Mouse (Mus musculus): ENCODE results near the gene Pip4k2c.
A peak's percentile ranks its signal among the peaks of the same experiment; 100 is the strongest.

The Pip4k2c gene

DNA sequence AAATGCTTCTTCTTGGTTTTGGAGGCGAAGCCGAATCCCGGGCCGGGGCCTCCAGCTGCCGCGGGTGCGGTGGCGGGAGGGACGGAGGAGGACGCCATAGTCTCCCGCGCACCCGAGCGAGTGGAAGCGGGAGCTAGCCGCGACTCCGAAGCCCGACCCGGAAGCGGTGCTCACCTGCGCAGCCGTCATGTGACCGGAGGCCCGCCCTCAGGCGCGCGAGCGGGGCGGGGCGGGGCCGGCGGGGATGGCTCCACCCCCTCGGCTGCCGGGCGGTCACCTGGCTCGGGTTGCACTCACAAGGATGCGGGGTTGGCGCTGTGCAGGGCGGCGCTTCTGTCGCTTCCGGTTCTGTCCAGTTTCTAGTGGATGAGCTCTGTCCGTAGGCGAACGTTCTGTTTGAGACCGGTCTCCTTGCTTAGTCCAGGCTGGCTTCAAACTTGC, at the start of gene Pip4k2c:
Gene Pip4k2c, minus strand, starts transcription at position 172 of the 441 bp plus-strand sequence.
- DNase-seq (ENCODE audit: low read depth, low spot score), result peak; percentile 95

DNA sequence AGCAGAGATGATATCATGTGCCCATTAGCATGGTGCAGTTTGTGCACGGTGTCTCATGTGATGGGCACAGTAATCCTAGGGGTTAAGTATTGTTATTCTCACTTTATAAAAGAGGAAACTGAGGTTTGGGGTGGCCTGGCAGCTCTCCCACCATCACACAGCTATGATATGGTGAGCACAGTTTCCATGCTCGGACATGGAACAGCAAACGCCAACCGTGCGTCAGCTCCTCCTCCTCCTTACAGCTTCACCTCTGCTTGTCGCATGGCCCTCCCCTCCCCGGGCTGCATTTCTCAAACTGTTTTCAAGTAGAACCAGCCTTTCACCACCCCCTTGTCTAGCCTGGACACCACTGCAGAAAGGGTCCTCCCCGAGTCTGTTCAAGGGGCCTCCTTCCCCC, 47.1 kb upstream of the Pip4k2c start:
- DNase-seq (ENCODE audit: low read depth, low spot score), result no peak

DNA sequence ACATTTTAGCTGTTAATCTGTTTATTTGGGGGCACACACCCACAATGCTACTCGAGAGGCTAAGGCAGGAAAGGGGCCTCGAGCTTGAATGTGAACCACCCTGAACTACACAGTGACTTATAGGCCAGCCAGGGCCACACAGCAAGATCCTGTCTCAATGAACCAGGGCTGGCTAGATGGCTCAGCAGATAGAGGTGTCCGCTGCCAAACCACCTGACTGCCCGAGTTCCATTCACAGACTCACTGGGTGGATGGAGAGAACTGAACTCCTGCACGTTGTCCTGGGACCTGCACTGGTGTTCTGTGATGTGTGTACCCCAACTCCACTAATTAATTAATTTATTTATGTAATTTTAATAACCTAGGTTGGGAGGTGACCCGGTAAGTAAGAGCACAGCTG, 46.4 kb upstream of the Pip4k2c start:
- DNase-seq (ENCODE audit: low read depth, low spot score), result no peak

DNA sequence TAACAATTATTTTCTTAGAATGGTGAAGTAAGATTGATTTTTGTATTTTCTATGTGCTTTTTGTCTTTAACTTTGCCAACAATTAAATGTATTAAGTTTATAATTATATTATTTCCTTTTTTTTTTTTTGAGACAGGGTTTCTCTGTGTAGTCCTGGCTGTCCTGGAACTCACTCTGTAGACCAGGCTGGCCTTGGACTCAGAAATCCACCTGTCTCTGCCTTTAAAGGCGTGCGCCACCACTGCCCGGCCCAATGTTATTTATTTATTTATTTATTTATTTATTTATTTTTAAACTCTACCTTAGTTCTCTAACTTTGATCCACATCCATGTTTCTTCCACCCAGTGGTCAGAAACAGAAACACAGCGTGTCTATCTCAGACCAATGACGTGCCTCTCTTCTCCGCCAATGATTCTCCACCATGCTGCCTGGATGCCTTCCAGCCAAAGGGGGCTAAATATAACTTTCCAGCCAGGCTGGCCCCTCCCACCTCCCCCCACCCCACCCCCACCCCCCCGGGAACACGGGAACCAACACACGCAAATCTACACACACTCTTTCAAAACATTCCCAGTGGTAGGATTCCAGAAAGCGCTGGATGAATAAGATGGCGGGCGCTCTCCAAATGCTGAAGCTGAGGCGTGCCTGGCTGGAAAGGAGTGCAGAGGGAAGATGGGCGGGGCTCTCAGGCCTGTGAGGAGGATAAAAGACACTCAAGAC, 44.4 kb upstream of the Pip4k2c start:
- DNase-seq (ENCODE audit: low read depth, low spot score), result peak; percentile 92

DNA sequence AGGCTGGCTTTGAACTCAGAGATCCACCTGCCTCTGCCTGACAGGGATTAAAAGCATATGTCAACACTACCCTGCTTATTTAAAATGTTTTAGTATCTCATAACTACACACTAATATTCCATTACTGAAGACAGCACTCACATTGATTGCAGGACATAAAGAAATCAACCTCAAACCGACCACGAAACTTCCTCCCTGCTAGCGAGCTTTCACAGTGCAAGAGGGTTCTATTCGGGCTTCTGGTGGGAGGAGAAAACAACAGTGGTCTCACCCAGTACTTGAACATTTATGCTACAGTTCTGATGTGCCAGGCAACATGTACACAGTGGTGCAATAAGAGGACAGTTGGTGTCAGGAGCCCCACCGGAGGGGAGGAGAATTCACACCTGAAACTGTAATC, 39.4 kb upstream of the Pip4k2c start:
- no peak for DNase-seq (ENCODE audit: low read depth, low spot score)

DNA sequence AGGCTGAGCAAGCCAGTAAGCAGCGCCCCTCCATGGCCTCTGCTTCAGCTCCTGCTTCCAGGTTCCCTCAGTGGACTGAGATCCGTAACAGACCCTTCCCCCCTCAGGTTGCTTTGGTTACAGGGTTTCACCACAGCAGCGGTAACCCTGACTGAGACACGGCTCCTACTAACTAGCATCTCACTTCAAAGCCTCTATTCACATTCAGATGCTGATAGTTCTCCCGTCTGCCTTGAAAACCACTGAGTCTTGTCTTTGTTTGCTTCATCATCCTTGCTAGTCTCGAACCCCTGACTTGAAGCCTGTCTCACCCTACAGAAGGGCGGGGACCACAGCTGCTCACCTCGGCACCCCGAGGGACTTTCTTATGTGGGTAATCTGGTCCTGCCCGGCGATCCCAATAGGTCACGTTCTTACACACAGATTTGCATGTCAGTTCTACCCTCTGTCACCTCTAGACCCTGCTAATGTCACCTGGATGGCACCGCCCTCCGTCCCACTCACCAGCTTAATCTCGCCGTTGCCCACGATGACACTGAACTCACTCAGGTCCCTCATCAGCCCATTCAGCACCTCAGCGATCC, 26.9 kb upstream of the Pip4k2c start:
- peak; percentile 91 for DNase-seq (ENCODE audit: low read depth, low spot score)

DNA sequence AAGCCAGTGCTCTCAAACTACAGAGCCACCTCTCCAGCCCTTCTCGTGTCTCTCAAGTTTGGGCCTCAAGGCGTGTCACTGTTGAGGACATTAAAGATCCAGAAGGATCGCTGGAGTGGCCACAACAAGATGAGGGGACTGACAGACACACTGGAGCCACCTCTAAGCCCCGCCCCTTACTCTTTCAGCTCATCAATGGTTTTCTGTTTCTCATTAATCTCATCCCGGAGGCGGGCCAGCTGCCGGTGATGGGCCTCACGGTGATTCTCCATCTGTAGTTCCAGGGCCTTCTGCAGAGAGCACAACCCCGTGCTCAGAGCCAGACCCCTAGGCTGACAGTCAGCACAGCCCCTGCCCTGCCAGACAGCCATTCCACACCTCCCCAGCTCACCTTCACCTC, 25.2 kb upstream of the Pip4k2c start:
- no peak for DNase-seq (ENCODE audit: low read depth, low spot score)

DNA sequence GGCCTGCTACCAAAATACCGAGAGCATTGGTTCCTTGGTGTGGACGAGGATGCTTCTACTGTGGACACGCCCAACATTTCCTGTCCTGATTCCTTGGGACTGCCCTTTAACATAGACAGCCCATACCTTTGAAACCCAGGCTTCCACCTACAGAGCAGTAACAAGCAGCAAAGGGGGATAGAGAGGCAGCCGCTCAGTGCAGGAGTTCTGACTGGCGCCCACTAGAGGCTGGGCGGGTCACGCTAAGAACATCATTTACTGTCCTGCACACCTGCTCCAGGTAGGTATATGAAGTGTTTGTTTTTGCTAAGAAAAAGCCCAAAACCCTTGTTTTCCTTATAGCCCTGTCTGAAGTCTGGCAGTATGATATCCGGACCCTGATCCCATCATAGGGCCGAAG, 21.8 kb upstream of the Pip4k2c start:
- peak; percentile 82 for DNase-seq (ENCODE audit: low read depth, low spot score)

DNA sequence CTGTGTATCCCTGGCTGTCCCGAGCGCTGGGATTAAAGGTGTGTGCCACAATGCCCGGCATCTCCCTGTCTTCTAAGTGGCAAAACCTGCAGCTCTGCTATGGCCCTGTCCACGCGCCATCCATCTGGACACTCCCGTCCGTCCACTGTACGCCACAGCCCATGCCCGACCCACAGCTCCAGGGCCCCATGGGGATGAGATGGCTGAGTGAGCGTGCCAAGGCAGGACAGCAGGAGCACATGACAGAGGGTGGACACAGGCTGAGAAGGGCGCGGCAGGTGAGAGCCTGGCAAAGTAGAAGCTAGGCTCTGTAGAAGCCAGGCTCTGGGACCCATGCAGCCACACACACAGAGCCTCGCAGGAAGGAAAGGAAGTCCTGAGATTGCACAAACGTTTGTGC, 20.4 kb upstream of the Pip4k2c start:
- no peak for DNase-seq (ENCODE audit: low read depth, low spot score)

DNA sequence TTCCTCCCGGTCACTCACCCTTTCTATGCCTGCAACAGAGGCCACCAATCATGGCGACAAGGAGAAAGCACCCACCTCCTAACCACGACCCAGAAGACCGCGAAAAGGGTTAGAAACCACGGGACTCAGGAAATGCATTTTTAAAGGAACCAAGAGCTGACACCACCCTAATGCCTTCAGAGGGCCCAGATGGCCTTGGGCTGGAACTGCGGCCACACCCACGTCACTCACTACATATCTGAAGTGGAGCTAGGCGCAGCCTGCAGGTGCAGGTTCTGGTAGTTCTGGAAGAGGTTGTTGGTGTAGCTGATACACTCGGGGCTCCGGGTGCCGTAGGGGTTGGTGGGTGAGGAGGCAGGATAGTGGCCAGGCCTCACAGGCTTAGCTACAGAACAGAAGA, 19.3 kb upstream of the Pip4k2c start:
- peak; percentile 50 for DNase-seq (ENCODE audit: low read depth, low spot score)

DNA sequence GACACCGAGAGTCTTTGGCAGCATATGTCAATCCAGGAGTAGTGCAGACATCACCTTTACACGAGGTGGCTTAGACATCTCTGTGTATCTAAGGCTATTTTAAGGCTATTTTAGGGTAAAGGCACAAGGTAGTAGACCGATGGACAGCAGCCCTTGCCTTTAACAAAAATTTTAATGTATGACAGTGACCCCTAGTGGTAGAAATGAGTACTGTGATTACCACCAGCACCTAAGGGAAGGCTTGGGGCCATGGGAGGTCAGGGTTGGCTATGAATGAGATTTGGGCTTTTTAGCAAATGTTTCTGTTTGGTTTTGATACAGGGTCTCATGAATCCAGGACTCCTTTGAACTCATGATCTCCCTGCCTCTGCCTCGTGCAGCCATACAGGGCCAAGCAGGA, 17.5 kb upstream of the Pip4k2c start:
- DNase-seq (ENCODE audit: low read depth, low spot score), result peak; percentile 74

DNA sequence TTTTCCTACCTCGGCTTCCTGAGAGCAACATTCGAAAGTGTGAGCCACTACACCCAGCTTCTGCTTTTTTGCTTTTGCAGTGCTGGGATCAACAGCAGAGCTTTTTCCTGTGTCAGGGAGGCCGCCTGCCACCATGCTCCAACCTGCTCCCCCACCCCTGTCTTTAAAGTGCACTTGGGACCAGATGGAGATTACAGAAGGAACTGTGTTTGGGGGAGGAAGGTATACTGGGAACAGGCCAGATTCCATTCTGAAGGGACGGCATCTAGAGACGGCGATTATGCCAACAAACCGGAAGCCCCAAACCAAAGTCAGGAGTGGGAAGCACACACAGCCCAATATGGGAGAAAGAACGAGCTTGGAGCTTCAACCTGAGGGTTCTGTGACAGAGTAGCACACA, 15.8 kb upstream of the Pip4k2c start:
- no peak for DNase-seq (ENCODE audit: low read depth, low spot score)

DNA sequence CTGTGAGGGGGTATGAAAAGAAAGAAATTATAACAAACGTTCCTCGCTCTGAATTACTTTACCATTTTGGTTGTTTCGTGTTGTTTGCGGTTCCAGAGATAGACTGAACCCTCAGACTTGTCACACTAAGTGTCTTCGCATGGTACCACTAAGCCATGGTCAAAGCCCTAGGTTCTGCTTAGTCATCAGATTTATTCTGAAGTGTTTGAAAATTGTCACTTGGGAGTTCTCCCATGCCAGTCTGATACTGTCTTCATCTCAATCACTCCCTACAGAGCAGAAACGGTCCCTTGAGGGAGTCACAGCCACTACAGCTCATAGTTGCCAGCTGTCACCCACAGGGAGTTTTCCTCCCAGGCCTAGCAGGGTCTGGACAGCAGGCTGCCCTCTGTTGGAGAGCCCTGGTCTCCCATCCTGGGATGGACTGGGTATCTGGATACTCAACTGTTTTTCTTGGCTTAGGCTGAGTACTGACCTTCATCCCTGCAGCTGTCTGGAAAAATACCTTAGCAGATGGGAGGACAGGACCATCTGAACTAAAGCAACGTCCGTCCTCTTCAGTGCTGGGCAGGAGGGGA, 15.0 kb upstream of the Pip4k2c start:
- no peak for DNase-seq (ENCODE audit: low read depth, low spot score)

DNA sequence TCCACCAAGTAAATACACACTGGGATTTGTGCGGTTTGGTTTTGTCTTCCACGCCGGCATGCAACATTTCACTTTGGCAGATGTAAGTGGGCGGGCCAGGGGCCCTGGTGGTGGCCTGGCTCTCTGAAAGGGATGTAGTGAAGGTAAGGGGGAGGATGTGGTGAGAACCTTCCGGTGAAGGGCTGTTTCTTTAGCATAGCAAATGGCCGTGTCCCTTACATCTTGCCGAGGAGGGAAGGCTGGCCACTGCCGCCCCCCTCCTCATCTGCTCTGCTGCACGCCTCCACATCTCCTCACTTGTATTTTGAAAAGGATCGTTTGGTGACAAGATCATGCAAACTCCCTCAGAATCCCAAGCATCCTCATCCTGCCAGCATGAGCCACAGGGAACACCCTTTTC, 14.3 kb upstream of the Pip4k2c start:
- DNase-seq (ENCODE audit: low read depth, low spot score), result peak; percentile 48

DNA sequence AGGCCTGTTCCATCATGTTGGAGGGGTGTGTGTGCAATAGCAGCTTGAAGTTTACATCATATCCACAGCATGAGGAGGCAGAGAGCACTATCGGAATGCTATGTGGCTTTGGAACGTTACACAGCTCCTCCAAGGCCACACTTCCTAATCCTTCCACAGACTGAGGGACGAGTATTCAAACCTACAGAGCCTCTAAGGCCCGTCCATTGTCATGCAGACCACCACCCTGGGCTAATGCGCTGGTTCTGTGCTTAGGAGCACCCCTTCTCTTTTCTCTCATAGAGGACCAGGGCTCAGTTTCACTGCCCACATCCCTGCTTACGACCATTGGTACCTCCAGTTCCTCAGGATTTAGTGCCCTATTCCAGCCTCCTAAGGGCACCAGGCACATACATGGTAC, 13.8 kb upstream of the Pip4k2c start:
- DNase-seq (ENCODE audit: low read depth, low spot score), result peak; percentile 91

DNA sequence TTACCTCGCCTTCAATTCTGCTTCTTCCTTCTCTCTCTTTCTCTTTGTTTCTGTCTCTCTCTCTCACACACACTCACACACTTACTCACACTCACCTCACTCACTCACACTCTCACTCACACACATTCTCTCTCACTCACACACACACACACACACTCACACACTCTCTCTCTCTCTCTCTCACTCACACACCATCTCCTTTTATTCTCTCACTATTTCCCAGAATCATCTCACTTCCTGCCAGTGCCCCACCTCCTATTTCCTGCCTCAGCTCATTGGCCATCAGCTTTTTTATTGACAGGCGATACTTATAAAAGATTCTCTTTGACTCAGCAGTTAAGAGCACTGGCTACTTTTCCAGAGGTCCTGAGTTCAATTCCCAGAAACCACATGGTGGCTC, 7.0 kb upstream of the Pip4k2c start:
- no peak for DNase-seq (ENCODE audit: low read depth, low spot score)

DNA sequence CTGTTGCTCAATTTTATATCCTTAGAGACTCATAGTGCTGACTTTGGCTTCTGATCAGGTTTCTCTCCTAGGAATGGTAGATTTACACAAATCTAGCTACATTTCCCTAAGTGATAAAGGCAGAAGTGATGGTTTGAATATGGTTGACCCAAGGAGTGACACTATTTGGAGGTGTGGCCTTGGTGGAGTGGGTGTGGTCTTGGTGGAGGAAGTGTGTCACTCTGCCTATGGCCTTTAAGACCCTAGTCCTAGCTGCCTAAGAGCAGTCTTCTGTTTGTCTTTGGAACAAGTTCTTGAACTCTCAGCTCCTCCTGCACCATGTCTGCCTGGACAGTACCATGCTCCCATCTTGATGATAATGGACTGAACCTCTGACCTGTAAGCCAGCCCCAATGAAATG, 5.8 kb upstream of the Pip4k2c start:
- no peak for DNase-seq (ENCODE audit: low read depth, low spot score)

DNA sequence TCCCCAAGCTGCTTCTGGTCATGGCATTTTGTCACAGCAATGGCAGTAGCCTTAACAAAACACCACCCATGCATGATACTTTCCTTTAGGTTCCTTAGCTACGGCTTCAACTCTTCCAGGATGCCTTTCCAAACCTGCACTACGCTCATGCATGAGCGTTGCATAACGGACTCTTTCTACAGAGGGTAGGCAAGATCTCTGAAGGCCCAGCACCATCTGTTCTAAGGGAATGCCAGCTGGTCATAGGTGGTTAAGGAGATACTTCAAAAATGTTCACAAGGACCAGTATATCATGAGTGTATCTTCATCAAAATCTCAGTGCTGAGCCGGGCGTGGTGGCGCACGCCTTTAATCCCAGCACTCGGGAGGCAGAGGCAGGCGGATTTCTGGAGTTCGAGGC, 5.1 kb upstream of the Pip4k2c start:
- DNase-seq (ENCODE audit: low read depth, low spot score), result no peak

DNA sequence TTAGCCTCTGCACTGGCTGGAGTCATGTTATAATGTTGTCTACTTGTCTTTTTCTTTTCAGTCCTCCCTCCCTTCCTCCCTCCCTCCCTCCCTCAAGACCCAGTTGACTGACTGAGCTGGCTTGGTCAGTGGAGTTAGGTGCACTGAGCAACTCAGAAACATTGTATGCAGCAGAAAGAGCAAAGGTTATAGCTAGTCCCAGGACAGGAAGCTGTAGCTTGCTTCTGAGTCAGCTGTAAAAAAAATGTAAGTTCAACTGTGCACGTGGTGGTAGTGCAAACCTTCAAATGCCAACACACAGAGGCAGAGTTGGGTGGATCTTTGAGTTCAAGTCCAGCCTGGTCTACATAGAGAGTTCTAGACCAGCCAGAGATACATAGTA, 3.0 kb upstream of the Pip4k2c start:
- DNase-seq (ENCODE audit: low read depth, low spot score), result no peak

DNA sequence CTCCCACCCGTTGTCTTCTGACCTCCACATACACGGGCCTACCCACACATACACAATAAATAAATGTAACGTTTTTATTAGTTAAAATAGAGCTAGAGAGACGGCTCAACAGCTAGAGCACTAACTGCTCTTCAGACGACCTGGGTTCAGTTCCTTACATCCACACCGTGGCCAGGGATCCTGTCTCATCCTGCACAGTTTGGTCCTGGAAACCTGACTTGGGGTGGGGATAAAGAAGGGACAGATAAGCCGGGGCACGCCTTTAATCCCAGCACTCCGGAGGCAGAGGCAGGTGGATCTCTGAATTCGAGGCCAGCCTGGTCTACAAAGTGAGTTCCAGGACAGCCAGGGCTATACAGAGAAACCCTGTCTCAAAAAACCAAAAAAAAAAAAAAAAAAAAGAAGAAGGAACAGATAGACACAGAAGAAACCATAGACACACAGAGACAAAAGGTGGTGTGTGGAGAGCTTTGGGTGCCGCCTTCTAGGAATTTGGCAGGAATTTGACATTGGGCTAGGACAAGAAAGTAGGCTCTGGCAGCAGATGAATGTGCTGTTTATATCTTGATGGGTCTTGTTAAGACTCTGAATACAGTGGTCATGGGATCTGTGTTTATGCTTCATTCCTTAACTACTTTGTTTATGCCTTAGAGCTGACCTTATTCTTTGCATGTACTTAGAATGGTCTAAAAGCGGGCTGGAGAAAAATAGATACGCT, 2.5 kb upstream of the Pip4k2c start:
- peak; percentile 88 for DNase-seq (ENCODE audit: low read depth, low spot score)

DNA sequence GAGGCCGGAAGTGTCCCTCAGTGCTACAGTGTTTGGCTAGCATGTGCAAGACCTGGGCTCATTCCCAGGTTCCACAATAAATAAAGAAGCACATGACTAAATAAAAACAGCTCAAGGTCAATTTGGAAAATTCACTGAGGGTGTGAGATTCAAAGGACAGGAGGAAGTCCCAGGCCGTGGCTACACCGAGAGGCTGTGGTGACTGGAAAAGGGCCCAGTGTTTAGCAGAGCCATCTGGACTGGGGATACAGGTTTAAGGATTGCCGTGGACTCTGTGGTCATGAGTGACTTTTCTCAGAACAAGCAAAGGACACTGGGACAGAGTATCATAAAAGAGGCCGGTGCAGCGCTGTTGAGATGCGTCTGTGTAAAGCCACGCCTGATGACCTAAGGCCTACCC, 1.9 kb upstream of the Pip4k2c start:
- no peak for DNase-seq (ENCODE audit: low read depth, low spot score)

DNA sequence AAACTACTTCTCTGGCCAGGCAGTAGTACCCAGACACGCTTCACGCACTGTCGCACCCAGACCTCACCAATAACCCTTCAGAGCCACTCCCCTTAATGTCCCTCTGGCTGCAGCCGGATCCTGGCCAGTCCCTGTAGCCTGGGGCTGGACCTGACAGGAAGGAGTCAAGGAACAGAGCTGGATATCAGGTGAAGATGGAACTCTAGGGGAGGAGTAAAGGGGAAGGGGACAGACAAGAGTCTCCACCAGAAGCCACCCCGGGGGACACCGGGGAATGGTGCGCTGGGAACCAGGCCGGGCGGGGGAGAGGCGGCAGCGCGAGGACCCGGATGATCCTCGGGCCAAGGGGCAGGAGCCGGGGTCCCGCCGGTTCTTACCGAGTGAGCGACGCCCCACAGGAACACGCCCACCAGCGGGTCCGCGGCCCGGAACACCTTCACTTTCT, 402 bp downstream of the Pip4k2c start:
- no peak for DNase-seq (ENCODE audit: low read depth, low spot score)

Data from R1 (cell line).